Mouse (Mus musculus) limb, embryonic 14.5 days (tissue): ENCODE measurements around the gene Tmod2. TPM values are rescaled to one million over a fixed set of nuclear protein-coding genes. Genes with fewer than 3 reads are reported as not detected.

ENCODE experiments used
- ATAC-seq: fragments of 200-750 bp; cut with Nextera tagmentation; 2 replicates; pipeline ENCODE4 v1.8.0; 2017; ENCODE audit warnings: low read depth, moderate number of reproducible peaks, moderate TSS enrichment; ENCODE audit not compliant: low FRiP score
- DNase-seq: peaks from one replicate; pipeline ENCODE4 v3.0.0-alpha.2; 2015; ENCODE audit warnings: low spot score
- H3K27ac ChIP-seq: fragments of 300-500 bp; sonication (generic); replicated peaks from 2 replicates; pipeline ENCODE4 v1.5.1; 2014; ENCODE audit warnings: low read depth, mild to moderate bottlenecking, low read length, moderate library complexity, mixed read lengths
- H3K27me3 ChIP-seq: fragments of 300-500 bp; sonication (generic); 2 replicates; pipeline ENCODE4 v1.6.1; 2014; ENCODE audit warnings: low read length, mixed read lengths; ENCODE audit not compliant: control insufficient read depth, insufficient read depth
- H3K36me3 ChIP-seq: fragments of 300-500 bp; sonication (generic); 2 replicates; pipeline ENCODE4 v1.6.1; 2014; ENCODE audit warnings: mild to moderate bottlenecking, low read length, moderate library complexity, mixed read lengths; ENCODE audit not compliant: control insufficient read depth, insufficient read depth
- H3K4me1 ChIP-seq: fragments of 300-500 bp; sonication (generic); 2 replicates; pipeline ENCODE4 v1.6.1; 2014; ENCODE audit warnings: antibody characterized with exemption, low read length, mixed read lengths; ENCODE audit not compliant: control insufficient read depth, insufficient read depth
- H3K4me2 ChIP-seq: fragments of 300-500 bp; sonication (generic); replicated peaks from 2 replicates; pipeline ENCODE4 v1.6.1; 2014; ENCODE audit warnings: low read depth, mild to moderate bottlenecking, low read length, moderate library complexity; ENCODE audit not compliant: severe bottlenecking
- H3K4me3 ChIP-seq: fragments of 300-500 bp; sonication (generic); replicated peaks from 2 replicates; pipeline ENCODE4 v1.5.1; 2014; ENCODE audit warnings: low read length
- H3K9ac ChIP-seq: fragments of 300-500 bp; sonication (generic); 2 replicates; pipeline ENCODE4 v1.6.1; 2014; ENCODE audit warnings: mild to moderate bottlenecking, low read depth, low read length, moderate library complexity; ENCODE audit not compliant: severe bottlenecking
- H3K9me3 ChIP-seq: fragments of 300-500 bp; sonication (generic); 2 replicates; pipeline ENCODE4 v1.6.1; 2016; ENCODE audit warnings: low read length; ENCODE audit not compliant: control insufficient read depth
- POLR2A ChIP-seq: fragments of 200-500 bp; IDR thresholded peaks from 2 replicates; pipeline ENCODE4 v1.8.0; 2012; ENCODE audit warnings: inconsistent platforms, mild to moderate bottlenecking, moderate library complexity, borderline replicate concordance; ENCODE audit not compliant: insufficient read depth, insufficient read length; ENCODE audit errors: extremely low read depth
- WGBS: fragments of 180-500 bp; shearing (Covaris S2); extraction: QIAGEN DNeasy Blood & Tissue Kit; methylation state at CpG from one replicate; pipeline ENCODE4 v1.1.7; 2014; 5-methylcytosine and 5-hydroxymethylcytosine counted together
- polyA plus RNA-seq, 2 experiments: library from polyadenylated mRNA; depleted of rRNA in 1 of 2; stranded (reverse) in 1 of 2; unstranded in 1 of 2; fragments of >200 nt; fragmentation: Nextera tagmentation in 1 of 2; extraction: Ambion mirVana in 1 of 2; gene quantifications; 2 replicates each; pipeline versions ENCODE4 v1.2.1 to v1.2.3; 2012 to 2014

Tmod2 gene
- polyA plus RNA-seq, 2 experiments: 5.7 to 18.8 TPM

- no peak for TF ChIP-seq POLR2A
These were observed 93.4 kb downstream of the Tmod2 start for GRCm38 (mm10) chr9:75517751-75518150.

More at GRCm38 (mm10) chr9:75517751-75518150, 93.4 kb downstream of the Tmod2 start:
- H3K4me3 ChIP-seq: no peak overlapping the region
- H3K36me3 ChIP-seq: peaks cover 17% of the 10 kb centered on the region
- H3K9ac ChIP-seq: no peak overlapping the region
- H3K27ac ChIP-seq: no peak overlapping the region
- no peak overlapping the region for H3K4me2 ChIP-seq
- 62% methylated on average over 3 of the region's 3 CpGs for WGBS
- no peak for DNase-seq
- H3K9me3 ChIP-seq: no peaks in the 10 kb centered on the region
- ATAC-seq: no peak
- H3K4me1 ChIP-seq: no peaks in the 10 kb centered on the region
- H3K27me3 ChIP-seq: no peaks in the 10 kb centered on the region

Other genes starting within 250 kb of the Tmod2 start
- gene Mapk6, start 201.3 kb downstream of the Tmod2 start, polyA plus RNA-seq (2012; rRNA removed): 37.5 and 38.8 TPM in 2 replicates
- 57.0 and 71.3 TPM in 2 replicates for gene Mapk6, start 201.3 kb downstream of the Tmod2 start, polyA plus RNA-seq (2014; fragmentation: Nextera tagmentation; extraction: Ambion mirVana)
- 11.9 and 21.9 TPM in 2 replicates for gene Leo1, start 169.8 kb downstream of the Tmod2 start, polyA plus RNA-seq (2012; rRNA removed)
- 33.5 and 34.8 TPM in 2 replicates for gene Leo1, start 169.8 kb downstream of the Tmod2 start, polyA plus RNA-seq (2014; fragmentation: Nextera tagmentation; extraction: Ambion mirVana)
- gene Tmod3, start 51.7 kb downstream of the Tmod2 start, polyA plus RNA-seq (2012; rRNA removed): 41.4 and 48.8 TPM in 2 replicates
- 120 and 121 TPM in 2 replicates for gene Tmod3, start 51.7 kb downstream of the Tmod2 start, polyA plus RNA-seq (2014; fragmentation: Nextera tagmentation; extraction: Ambion mirVana)
- gene Lysmd2, start 14.4 kb upstream of the Tmod2 start, polyA plus RNA-seq (2012; rRNA removed): 32.8 and 38.3 TPM in 2 replicates
- gene Lysmd2, start 14.4 kb upstream of the Tmod2 start, polyA plus RNA-seq (2014; fragmentation: Nextera tagmentation; extraction: Ambion mirVana): 49.0 and 54.3 TPM in 2 replicates
- gene Scg3, start 72.7 kb upstream of the Tmod2 start, polyA plus RNA-seq (2012; rRNA removed): 0.26 and 0.50 TPM in 2 replicates
- 0.30 and 0.35 TPM in 2 replicates for gene Scg3, start 72.7 kb upstream of the Tmod2 start, polyA plus RNA-seq (2014; fragmentation: Nextera tagmentation; extraction: Ambion mirVana)
- 12.3 and 12.8 TPM in 2 replicates for gene Bmp5, start 164.0 kb upstream of the Tmod2 start, polyA plus RNA-seq (2012; rRNA removed)
- gene Bmp5, start 164.0 kb upstream of the Tmod2 start, polyA plus RNA-seq (2014; fragmentation: Nextera tagmentation; extraction: Ambion mirVana): 11.2 and 11.5 TPM in 2 replicates